Mouse (Mus musculus) left cerebral cortex, adult 6 months (tissue): ENCODE measurements around the gene Tmem176a. TPM values are rescaled to one million over a fixed set of nuclear protein-coding genes. Genes with fewer than 3 reads are reported as not detected.

ENCODE experiments used
- long read RNA-seq, 2 experiments: library from polyadenylated mRNA; unstranded; transcript quantifications; one replicate each; pipeline ENCODE4 v2.0.0; 2019 to 2020
- polyA plus RNA-seq: library from polyadenylated mRNA; unstranded; fragments of <200 nt; fragmentation: Nextera tagmentation; gene quantifications from 2 replicates; pipeline ENCODE4 v1.2.3, GENCODE M21; 2021

Gene Tmem176a
- polyA plus RNA-seq, result 39.3 and 69.5 TPM in 2 replicates
- long read RNA-seq, experiment 1, transcript Tmem176a-201 (7 exons, 1,540 nt), result major isoform, 28 of 31 reads
- long read RNA-seq, experiment 1, partial matches to known transcripts, result 1 of 31 reads
- long read RNA-seq, experiment 1, other reads (novel, unspliced or antisense), result 1 of 31 reads
- long read RNA-seq, experiment 2, transcript Tmem176a-201 (7 exons, 1,540 nt), result major isoform, 46 of 47 reads
- long read RNA-seq, experiment 2, partial matches to known transcripts, result 1 of 47 reads
- long read RNA-seq, experiment 2, other reads (novel, unspliced or antisense), result 0 of 47 reads

GRCm38 (mm10) chr6:48840371-48840969, at the start of gene Tmem176a:
Gene Tmem176a (plus strand): TSS chr6:48840919.

GRCm38 (mm10) chr6:48840973-48841625, 380 bp downstream of the Tmem176a start, which contains the start of gene Tmem176b:
Gene Tmem176b (minus strand): TSS chr6:48841496.

GRCm38 (mm10) chr6:48872596-48872995, 31.9 kb downstream of the Tmem176a start, which contains the start of gene Aoc1:
Gene Aoc1 (plus strand): TSS chr6:48872896.

Other genes starting within 250 kb of the Tmem176a start
- gene Repin1, start 247.0 kb upstream of the Tmem176a start, polyA plus RNA-seq, result 20.9 and 23.4 TPM in 2 replicates
- gene Gm44965, start 247.0 kb upstream of the Tmem176a start, polyA plus RNA-seq, result not detected in 2 replicates
- gene Zfp775, start 238.9 kb upstream of the Tmem176a start, polyA plus RNA-seq, result 5.5 and 8.7 TPM in 2 replicates
- gene AI854703, start 214.2 kb upstream of the Tmem176a start, polyA plus RNA-seq, result 9.7 and 11.6 TPM in 2 replicates
- gene Gimap8, start 193.7 kb upstream of the Tmem176a start, polyA plus RNA-seq, result 0.14 and 0.15 TPM in 2 replicates
- 0.36 and 0.38 TPM in 2 replicates for gene Gimap9, start 164.8 kb upstream of the Tmem176a start, polyA plus RNA-seq
- 0.20 and 0.39 TPM in 2 replicates for gene Gimap4, start 156.4 kb upstream of the Tmem176a start, polyA plus RNA-seq
- 2.5 and 3.2 TPM in 2 replicates for gene Gimap6, start 132.7 kb upstream of the Tmem176a start, polyA plus RNA-seq
- 0.59 TPM in 1 of 2 replicates, not detected in the other for gene Gm28053, start 122.3 kb upstream of the Tmem176a start, polyA plus RNA-seq
- not detected in 2 replicates for gene Gimap7, start 122.3 kb upstream of the Tmem176a start, polyA plus RNA-seq
- 2.9 and 3.4 TPM in 2 replicates for gene Gimap1, start 101.9 kb upstream of the Tmem176a start, polyA plus RNA-seq
- 0.44 and 0.63 TPM in 2 replicates for gene Gimap5, start 94.7 kb upstream of the Tmem176a start, polyA plus RNA-seq
- gene Gimap3, start 70.1 kb upstream of the Tmem176a start, polyA plus RNA-seq, result 0.10 TPM in 1 of 2 replicates, not detected in the other
- gene Tmem176b, start 577 bp downstream of the Tmem176a start, polyA plus RNA-seq, result 70.9 and 75.1 TPM in 2 replicates
- 0.10 TPM in 1 of 2 replicates, not detected in the other for gene Aoc1, start 32.0 kb downstream of the Tmem176a start, polyA plus RNA-seq
- gene 1600015I10Rik, start 89.0 kb downstream of the Tmem176a start, polyA plus RNA-seq, result not detected in 2 replicates
- not detected in 2 replicates for gene Doxl2, start 134.0 kb downstream of the Tmem176a start, polyA plus RNA-seq
- gene Svs1, start 145.9 kb downstream of the Tmem176a start, polyA plus RNA-seq, result not detected in 2 replicates
- 1.1 and 1.5 TPM in 2 replicates for gene Gpnmb, start 195.6 kb downstream of the Tmem176a start, polyA plus RNA-seq
- gene Malsu1, start 232.9 kb downstream of the Tmem176a start, polyA plus RNA-seq, result 32.4 and 41.5 TPM in 2 replicates